Mouse (Mus musculus): ENCODE measurements around the gene Abcb4. TPM values are rescaled to one million over a fixed set of nuclear protein-coding genes. Genes with fewer than 3 reads are reported as not detected.
"Not testable (repeated sequence)": the region's sequence is repeated elsewhere in the genome, so short reads cannot be mapped to it uniquely, and the experiment has no call there.

Abcb4 gene
- 0.39 and 1.3 TPM in 2 replicates for polyA plus RNA-seq (2016; fragmentation: Nextera tagmentation; extraction: Ambion mirVana)

DNA sequence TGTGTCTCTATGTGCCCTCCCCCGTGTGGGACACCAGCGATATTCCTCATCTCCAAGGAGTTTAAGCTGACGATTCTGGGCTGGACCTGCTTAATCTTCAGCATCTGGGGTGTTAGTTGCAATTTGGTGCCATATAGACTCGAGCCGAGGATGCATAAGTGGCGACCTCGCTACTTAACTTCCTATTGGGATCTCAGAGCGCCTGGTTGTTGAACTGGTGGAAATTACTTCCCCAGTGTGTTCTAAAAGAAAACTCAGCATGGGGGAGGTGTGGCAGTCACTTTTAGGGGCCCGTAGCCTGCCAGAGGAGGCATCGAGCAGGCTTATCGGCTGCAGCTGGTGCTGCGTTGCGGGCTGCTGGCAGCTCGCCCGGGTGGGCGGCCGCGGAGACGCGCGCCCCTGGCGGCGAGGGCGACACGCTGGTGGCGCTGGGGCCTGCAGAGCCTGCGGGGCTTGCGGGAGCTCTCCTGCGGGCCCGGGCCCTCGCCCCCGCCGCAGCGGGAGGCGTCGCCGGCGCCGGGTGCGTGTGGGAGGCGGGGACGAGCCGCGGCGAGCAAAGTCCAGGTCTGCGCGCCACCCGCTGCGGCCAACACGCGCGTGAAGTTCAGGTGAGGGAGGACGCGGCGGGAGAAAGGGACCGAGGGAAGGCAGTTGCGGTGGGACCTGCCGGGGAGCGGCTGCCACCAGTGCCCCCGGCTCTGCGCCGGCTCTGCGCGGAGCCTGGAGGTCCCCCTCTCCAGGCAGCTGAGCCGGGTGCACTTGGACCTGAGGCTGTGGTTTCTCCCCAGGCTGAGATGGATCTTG lies at the start of gene Abcb4:
TSS of gene Abcb4 (plus strand) at position 418 of the 804 bp plus-strand sequence.
- under 1% methylated on average over 65 of the region's 65 CpGs for WGBS

DNA sequence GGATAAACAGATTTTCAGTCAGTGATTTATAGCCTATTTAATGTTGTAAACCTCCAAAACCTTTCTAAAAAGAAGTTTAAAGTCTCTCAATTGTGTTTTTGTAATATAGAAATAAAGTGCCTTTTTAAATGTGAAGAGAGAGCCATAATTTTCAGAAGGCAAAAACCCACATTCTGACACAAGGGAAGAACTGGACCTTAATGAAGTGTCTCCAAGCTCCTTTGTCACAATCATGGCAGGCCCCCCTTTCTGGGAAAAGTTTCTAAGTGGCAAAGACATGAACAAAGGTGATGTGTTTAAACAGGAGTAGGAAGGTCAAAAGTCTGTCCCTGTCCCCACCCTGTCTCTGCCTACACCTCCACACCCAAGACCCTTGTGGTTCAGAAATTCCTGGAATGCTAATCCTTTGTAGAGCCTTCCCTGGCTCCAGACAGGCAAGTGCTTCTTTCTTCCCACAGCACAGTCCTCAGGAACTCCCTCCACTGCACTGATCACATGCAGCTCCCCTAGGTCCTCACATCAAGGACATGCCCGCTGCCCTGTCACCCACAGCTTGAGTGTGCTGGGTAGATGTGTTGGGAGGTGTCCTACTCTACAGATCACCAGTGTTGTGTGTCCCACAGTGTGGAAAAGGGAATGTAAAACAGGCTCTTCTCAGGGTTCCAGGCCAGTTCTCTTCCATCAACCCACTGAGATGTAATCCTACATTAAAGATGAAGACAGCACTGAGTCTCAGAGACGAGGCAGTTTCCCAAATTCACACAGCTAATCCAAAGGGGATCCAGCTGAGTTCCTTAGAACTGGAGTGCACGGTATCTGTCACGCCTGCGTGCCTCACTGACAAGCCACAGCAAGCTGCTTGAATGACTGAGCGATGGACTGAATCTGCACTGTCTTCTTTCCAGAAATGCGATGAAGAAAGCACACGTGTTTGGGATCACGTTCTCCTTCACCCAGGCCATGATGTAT lies 44.6 kb upstream of the Abcb4 start:
- not testable (repeated sequence) for H3K4me1 ChIP-seq; H3K36me3 ChIP-seq; H3K4me2 ChIP-seq (replicated peaks); ATAC-seq (ENCODE audit: low FRiP score); H3K27ac ChIP-seq; H3K4me3 ChIP-seq; H3K27me3 ChIP-seq; H3K9ac ChIP-seq; H3K9me3 ChIP-seq (replicated peaks)
- WGBS: 47% methylated on average over 7 of the region's 9 CpGs

More for the DNA sequence above, at the start of gene Abcb4:
- Histone ChIP-seq H3K4me1 (peaks cover 4% of the 10 kb centered on the region; the same call in 1 of the 2 replicates), H3K27ac (no peak within 1 kb of the TSS), H3K36me3 (no peaks in the 10 kb centered on the region), H3K27me3 (peaks cover 21% of the 10 kb centered on the region), H3K9me3 (replicated peaks) (0 out of 2 replicates have a peak, but pooled peaks cover 7% of the 10 kb centered on the region), H3K4me3 (peak within 1 kb of the TSS; percentile 70), H3K9ac (peak within 1 kb of the TSS; percentile 78), H3K4me2 (replicated peaks) (peak within 1 kb of the TSS; percentile 96)
- peak; percentile 96 for ATAC-seq (ENCODE audit: low FRiP score)

DNA sequence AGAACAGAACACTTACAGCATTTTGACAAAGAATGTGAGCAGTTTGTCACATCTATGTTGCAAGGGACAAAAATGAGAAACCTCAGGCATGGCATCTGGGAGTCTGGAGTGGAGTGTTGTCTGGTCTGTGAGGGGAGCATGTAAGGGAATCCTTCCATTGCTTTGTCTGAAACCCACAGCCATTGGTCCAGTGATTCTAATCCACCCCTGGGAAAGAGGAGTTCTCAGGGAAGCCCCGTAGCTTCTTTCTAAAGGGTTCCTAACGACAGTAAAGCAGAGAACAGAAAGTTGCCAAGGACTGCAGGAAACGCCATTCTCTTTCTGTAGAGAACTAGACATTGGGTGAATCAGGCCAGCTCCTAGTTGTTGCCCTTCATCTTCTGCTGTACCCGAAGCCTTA lies 42.7 kb upstream of the Abcb4 start:
- no peaks in the 10 kb centered on the region for H3K4me1 ChIP-seq
- no peak overlapping the region for H3K4me2 ChIP-seq (replicated peaks)
- no peak overlapping the region for H3K9ac ChIP-seq
- no peaks in the 10 kb centered on the region for H3K9me3 ChIP-seq (replicated peaks)
- no peaks in the 10 kb centered on the region for H3K27me3 ChIP-seq
- no peaks in the 10 kb centered on the region for H3K36me3 ChIP-seq
- no peak overlapping the region for H3K27ac ChIP-seq
- no peak for ATAC-seq (ENCODE audit: low FRiP score)
- no peak overlapping the region for H3K4me3 ChIP-seq
- WGBS: 72% methylated on average over 4 of the region's 4 CpGs

DNA sequence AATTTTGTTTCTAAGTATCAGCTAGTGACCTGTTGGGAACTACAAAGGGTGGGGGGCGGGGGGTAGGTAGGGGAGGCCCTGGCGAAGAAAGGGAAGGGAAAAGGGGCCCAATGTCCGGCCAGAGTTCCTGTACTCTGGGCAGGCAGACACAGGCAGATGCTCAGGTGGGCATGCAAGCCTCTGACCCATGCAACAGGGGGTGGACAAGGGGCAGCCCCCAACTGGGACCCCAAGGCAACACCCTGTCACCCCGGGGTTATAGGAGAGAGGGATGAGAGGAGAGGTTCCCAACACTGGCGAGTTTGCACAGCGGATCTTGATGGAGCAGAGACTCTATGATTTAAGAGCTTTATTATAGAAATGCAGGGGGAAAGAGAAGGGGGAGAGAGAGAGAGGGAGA lies 36.3 kb upstream of the Abcb4 start:
- no peak for ATAC-seq (ENCODE audit: low FRiP score)
- Histone ChIP-seq H3K9me3 (replicated peaks) (no peaks in the 10 kb centered on the region), H3K4me3 (no peak overlapping the region), H3K27me3 (no peaks in the 10 kb centered on the region), H3K36me3 (no peaks in the 10 kb centered on the region), H3K4me2 (replicated peaks) (no peak overlapping the region), H3K9ac (no peak overlapping the region), H3K27ac (no peak overlapping the region), H3K4me1 (no peaks in the 10 kb centered on the region)
- 75% methylated on average over 6 of the region's 6 CpGs for WGBS

DNA sequence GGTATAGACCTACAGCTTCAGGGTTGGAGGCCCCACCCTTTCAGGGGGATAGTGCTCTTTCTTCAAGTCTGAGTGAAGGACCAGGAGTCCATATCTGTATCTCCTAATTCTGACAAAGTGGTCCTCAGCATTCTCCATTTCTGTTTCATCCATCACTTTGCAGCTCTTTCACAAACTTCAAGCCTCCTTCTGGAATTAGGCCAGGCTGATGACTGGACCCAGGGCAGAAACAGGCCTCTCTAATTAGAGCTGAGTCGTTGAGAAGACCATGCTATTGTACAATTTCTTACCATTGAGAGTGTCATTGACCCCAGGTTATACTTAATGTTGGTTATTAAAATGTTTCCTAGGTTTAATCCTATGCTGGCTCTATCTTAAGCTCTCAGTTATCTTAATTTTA lies 31.7 kb upstream of the Abcb4 start:
- Histone ChIP-seq H3K27me3 (no peaks in the 10 kb centered on the region), H3K36me3 (no peaks in the 10 kb centered on the region), H3K9me3 (replicated peaks) (no peaks in the 10 kb centered on the region), H3K9ac (no peak overlapping the region), H3K27ac (no peak overlapping the region), H3K4me1 (no peaks in the 10 kb centered on the region), H3K4me2 (replicated peaks) (no peak overlapping the region), H3K4me3 (no peak overlapping the region)
- ATAC-seq (ENCODE audit: low FRiP score): no peak
- WGBS: 89% methylated on average over 1 of the region's 1 CpGs

DNA sequence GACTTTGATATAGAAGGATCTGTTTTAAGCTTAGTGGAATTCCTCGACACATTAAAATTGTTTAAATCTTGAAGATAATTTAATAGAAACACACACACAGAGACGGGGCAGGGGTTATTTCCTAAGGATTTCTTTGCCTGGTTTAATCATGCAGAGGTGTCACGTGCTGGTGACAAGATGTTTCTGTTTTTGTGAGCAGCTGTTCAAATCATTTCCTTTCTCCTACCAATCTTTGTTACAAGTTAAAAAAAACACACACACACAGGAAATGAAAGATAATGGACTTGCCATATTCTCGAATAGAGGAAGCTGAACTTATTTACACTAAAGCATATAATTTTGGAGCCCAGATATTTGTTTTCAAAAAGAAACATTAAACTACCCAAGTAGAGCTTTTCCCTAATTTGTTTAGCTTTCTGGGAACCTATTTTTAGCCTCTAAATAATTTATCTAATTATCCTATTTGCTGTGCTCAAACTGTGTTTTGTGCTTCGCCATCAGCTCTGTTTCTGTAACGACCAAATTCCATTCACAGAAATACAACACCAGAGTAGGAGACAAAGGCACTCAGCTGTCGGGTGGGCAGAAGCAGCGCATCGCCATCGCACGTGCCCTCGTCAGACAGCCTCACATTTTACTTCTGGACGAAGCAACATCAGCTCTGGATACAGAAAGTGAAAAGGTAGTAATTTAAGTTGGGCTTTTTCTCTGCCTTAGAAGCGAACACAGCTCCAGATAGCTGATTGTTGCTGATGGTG lies 29.8 kb upstream of the Abcb4 start:
- H3K4me1 ChIP-seq: no peaks in the 10 kb centered on the region
- no peak for ATAC-seq (ENCODE audit: low FRiP score)
- H3K9ac ChIP-seq: no peak overlapping the region
- no peaks in the 10 kb centered on the region for H3K9me3 ChIP-seq (replicated peaks)
- H3K4me2 ChIP-seq (replicated peaks): no peak overlapping the region
- WGBS: 60% methylated on average over 14 of the region's 14 CpGs
- no peaks in the 10 kb centered on the region for H3K36me3 ChIP-seq
- no peaks in the 10 kb centered on the region for H3K27me3 ChIP-seq
- no peak overlapping the region for H3K27ac ChIP-seq
- H3K4me3 ChIP-seq: no peak overlapping the region

DNA sequence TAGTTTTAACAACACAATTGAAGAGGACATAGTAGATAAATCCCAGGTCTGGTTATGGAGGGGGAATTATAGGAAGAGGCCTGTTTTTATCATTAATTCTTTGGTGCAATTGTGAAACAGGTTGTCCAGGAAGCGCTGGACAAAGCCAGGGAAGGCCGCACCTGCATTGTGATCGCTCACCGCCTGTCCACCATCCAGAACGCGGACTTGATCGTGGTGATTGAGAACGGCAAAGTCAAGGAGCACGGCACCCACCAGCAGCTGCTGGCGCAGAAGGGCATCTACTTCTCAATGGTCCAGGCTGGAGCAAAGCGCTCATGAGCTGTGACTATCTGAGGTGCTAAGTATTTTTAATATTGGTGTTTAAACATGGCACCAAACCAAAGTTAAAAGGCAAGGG lies 27.9 kb upstream of the Abcb4 start:
- not testable (repeated sequence) for H3K9ac ChIP-seq; H3K9me3 ChIP-seq (replicated peaks); H3K4me1 ChIP-seq; ATAC-seq (ENCODE audit: low FRiP score); H3K4me3 ChIP-seq; H3K4me2 ChIP-seq (replicated peaks); H3K27ac ChIP-seq; H3K27me3 ChIP-seq; H3K36me3 ChIP-seq
- WGBS: 97% methylated on average over 11 of the region's 11 CpGs

DNA sequence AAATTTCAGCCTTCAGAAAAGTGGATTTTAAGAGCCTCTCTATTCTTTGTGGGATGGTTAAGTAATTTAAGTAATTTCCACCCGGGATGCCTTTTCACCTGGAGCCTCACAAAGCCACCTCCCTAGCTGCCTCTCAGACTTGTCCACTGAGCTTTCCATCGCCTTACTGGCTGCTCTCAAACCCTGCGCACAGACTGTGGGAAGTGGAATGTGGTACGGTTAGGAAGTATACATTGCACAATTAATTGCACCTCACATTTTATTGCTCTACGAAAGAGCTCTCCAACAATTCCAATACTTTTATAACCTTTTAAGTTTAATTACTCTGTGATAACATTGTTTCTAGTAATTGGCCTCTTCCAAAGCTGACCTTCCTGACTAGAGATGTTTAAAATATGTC lies 27.2 kb upstream of the Abcb4 start:
- H3K4me3 ChIP-seq: no peak overlapping the region
- no peaks in the 10 kb centered on the region for H3K36me3 ChIP-seq
- WGBS: 89% methylated on average over 5 of the region's 5 CpGs
- ATAC-seq (ENCODE audit: low FRiP score): no peak
- H3K27me3 ChIP-seq: no peaks in the 10 kb centered on the region
- H3K27ac ChIP-seq: no peak overlapping the region
- H3K4me1 ChIP-seq: no peaks in the 10 kb centered on the region
- no peak overlapping the region for H3K9ac ChIP-seq
- no peak overlapping the region for H3K4me2 ChIP-seq (replicated peaks)
- no peaks in the 10 kb centered on the region for H3K9me3 ChIP-seq (replicated peaks)

DNA sequence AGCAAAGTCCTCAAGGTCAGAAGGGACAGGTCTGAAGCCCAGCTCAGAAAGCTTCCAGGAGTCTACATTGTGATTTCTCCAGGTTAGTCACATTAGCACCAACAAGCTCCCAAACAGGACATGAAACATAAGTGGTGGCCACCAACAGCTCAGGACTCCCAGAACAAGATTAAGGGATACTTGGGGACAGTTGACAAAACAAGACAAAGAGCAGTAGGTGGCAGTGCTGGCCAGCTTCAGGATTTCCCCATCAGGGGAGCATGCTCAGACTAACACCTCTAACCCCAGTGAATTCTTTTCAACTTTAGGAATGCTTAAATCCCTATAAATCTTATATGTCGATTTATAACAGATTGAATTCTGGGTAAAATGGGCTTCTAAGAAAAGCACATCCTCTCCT lies 25.5 kb upstream of the Abcb4 start:
- ATAC-seq (ENCODE audit: low FRiP score): no peak
- Histone ChIP-seq H3K27ac (no peak overlapping the region), H3K9ac (no peak overlapping the region), H3K27me3 (no peaks in the 10 kb centered on the region), H3K4me1 (no peaks in the 10 kb centered on the region), H3K4me2 (replicated peaks) (no peak overlapping the region), H3K36me3 (no peaks in the 10 kb centered on the region), H3K9me3 (replicated peaks) (no peaks in the 10 kb centered on the region), H3K4me3 (no peak overlapping the region)
- WGBS: 8% methylated on average over 1 of the region's 1 CpGs

DNA sequence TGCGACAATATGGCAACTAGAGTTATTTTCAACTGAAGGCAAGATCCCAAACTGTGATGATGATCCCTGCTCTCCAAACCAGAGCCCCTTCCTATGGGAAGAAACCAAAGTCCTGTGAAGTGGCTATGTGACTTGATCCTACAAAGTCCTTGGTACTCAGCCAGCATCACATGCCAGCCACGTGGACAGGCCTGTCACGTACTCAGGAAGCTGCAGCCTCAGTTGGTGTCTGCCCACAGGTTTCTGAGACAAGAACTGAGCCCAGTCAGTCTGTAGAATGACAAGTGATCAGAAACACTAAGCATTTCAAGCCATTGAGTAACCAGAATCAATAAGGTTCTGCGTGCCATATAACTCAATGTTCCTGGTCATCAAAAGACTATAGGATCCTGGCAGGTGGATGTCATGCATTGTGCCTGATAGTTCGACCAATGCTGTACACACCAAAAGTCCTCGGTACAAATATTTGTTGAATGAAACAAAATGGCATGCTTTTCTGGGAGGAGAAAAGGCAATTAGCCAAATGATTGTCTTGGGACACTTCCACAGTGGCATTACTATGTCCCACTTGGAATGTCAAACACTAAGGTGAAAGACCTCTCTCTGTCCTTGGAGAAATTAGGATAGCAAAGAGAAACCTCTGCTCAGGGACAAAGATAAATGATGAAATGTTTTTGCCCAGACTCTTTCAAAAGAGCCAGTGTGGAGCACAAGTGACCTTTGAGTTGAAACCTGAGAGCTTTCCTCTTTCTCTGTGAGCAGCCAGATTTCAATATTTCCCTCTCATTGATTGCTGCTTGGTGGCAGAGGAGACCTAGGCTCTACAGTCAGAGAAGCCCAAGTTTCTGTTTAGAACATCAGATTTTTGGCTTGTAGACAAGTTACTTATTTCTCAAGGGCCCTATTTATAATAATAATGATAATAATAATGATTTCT lies 20.3 kb upstream of the Abcb4 start:
- no peak for ATAC-seq (ENCODE audit: low FRiP score)

DNA sequence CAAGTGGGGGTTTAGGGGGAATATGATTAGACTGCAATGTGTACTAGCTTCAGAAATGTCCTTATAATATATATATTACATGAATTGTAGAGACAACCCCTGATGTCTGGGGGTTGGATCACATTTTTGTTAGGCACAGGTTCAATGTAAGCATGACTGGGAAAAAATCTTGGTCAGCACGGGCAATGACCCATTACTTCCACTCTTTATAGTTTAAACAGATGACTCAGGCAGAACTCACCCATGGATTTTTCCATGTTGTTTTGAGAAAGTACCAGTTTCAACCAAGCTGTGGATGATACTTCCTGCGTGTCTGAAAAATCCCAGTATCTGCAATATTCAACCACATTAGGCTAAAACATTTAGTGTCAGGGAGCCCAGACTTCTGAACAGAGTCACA lies 16.4 kb upstream of the Abcb4 start:
- no peaks in the 10 kb centered on the region for H3K27me3 ChIP-seq
- no peak overlapping the region for H3K9ac ChIP-seq
- H3K36me3 ChIP-seq: no peaks in the 10 kb centered on the region
- H3K4me3 ChIP-seq: no peak overlapping the region
- WGBS: 82% methylated on average over 2 of the region's 2 CpGs
- ATAC-seq (ENCODE audit: low FRiP score): no peak
- no peaks in the 10 kb centered on the region for H3K4me1 ChIP-seq
- H3K9me3 ChIP-seq (replicated peaks): no peaks in the 10 kb centered on the region
- no peak overlapping the region for H3K27ac ChIP-seq
- no peak overlapping the region for H3K4me2 ChIP-seq (replicated peaks)

More for the DNA sequence above, 20.3 kb upstream of the Abcb4 start:
- WGBS: 86% methylated on average over 6 of the region's 6 CpGs
- Histone ChIP-seq H3K4me2 (replicated peaks) (no peak overlapping the region), H3K27ac (no peak overlapping the region), H3K4me3 (no peak overlapping the region), H3K27me3 (no peaks in the 10 kb centered on the region), H3K4me1 (no peaks in the 10 kb centered on the region), H3K9me3 (replicated peaks) (no peaks in the 10 kb centered on the region), H3K36me3 (no peaks in the 10 kb centered on the region), H3K9ac (no peak overlapping the region)
